8 mouse cellular contexts compared by ENCODE assay signal in the genomic region with DNA sequence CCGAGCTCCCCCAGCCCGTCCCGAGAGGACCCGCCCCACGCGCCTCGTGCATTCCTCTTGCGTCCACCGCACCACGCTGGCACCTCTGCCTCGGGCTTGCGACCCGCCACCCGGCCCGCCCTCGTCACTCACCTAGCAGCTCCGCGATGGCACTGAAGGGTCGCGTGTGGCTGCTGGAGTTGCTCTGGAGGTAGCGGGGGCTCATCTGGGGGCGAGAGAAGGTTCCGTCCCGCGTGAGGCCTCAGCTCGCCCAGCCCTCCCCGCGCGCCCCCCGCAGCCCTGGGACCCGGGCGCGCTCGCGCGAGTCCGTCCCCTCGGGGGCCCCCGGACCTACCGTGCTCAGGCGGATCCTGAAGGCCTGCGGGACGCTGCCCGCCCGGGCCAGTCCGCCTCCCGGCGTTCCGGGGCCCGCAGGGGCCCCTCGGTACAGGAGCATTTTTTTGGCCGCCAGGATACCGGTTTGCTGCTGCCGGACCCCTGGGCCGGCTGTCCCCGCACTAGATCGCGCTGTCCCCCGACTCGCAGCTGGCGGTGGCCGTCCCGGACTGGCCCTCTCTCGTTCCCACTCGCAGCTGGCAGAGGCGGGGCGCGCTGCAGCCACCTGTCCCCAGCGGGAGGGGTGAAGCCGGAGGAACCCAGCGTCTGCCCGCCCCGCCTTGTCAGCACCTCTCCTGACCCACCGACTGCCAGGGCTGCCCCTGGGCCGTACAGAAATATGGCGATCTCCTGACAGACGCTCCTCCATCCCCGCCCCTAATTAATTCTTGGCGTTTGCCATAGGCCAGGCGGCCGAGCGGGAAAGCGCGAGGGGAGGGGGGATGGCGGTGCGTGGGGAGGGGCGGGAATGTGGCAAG. TPM values are rescaled to one million over a fixed set of nuclear protein-coding genes. Genes with fewer than 3 reads are reported as not detected.
DNase-seq lines count a peak whose midpoint lies in the region; ATAC-seq and TF ChIP-seq lines count a peak whose summit lies in the region.

A gene (minus strand): TSS at position 740 of the 854 bp plus-strand sequence.

- no peak for TF ChIP-seq POLR2A in cortical plate, adult 2 months (IDR thresholded peaks at IDR 0.05; ENCODE audit: extremely low read depth, insufficient read depth, low read length)

- no peak for ATAC-seq in megakaryocyte, adult 5-6 weeks (ENCODE audit: poor library complexity, severe bottlenecking)
- peak; percentile 95 for ATAC-seq in intestine, embryonic 16.5 days
- peak; percentile 92 for ATAC-seq in stomach, embryonic 14.5 days (ENCODE audit: insufficient number of reproducible peaks, insufficient read depth, low FRiP score, low read depth)

- no peak within 1 kb of the TSS for H3K27ac ChIP-seq in cortical plate, adult 2 months (ENCODE audit: insufficient read depth, low read length)
- no peak within 1 kb of the TSS for H3K27ac ChIP-seq in intestine, embryonic 16.5 days (ENCODE audit: low read length)
- peak within 1 kb of the TSS; percentile 79 for H3K27ac ChIP-seq in midbrain, embryonic 10.5 days (replicated peaks)
- no peak within 1 kb of the TSS for H3K27ac ChIP-seq in stomach, embryonic 14.5 days (ENCODE audit: low read length)

- H3K9ac ChIP-seq in intestine, embryonic 16.5 days (ENCODE audit: low read depth, low read length): peak within 1 kb of the TSS; percentile 74
- H3K9ac ChIP-seq in stomach, embryonic 14.5 days (replicated peaks; ENCODE audit: low read depth, low read length): peak within 1 kb of the TSS; percentile 42

- peak within 1 kb of the TSS; percentile 66 for H3K4me2 ChIP-seq in intestine, embryonic 16.5 days (ENCODE audit: low read depth, low read length)
- H3K4me2 ChIP-seq in stomach, embryonic 14.5 days (replicated peaks; ENCODE audit: low read depth, low read length): peak within 1 kb of the TSS; percentile 57

- intact Hi-C loops in left cerebral cortex, postnatal 36 days (cut with DNase I): no loop called here

- 0 out of 2 replicates have a peak, but pooled peaks cover 4% of the 10 kb centered on the region for H3K9me3 ChIP-seq in megakaryocyte, embryonic 14.5 days
- H3K9me3 ChIP-seq in intestine, embryonic 16.5 days (ENCODE audit: control insufficient read depth, low read length): no peaks in the 10 kb centered on the region
- no peaks in the 10 kb centered on the region; the same call in 1 of the 2 replicates for H3K9me3 ChIP-seq in midbrain, embryonic 10.5 days (replicated peaks)
- H3K9me3 ChIP-seq in stomach, embryonic 14.5 days (ENCODE audit: control insufficient read depth, low read depth, low read length): no peaks in the 10 kb centered on the region

- peak within 1 kb of the TSS; percentile 89 for H3K4me3 ChIP-seq in megakaryocyte, embryonic 14.5 days (replicated peaks)
- peak within 1 kb of the TSS; percentile 63 for H3K4me3 ChIP-seq in cortical plate, adult 2 months (ENCODE audit: insufficient read depth, low read length)
- H3K4me3 ChIP-seq in intestine, embryonic 16.5 days (ENCODE audit: low read length): peak within 1 kb of the TSS; percentile 64
- H3K4me3 ChIP-seq in midbrain, embryonic 10.5 days: peak within 1 kb of the TSS; percentile 69
- peak within 1 kb of the TSS; percentile 52 for H3K4me3 ChIP-seq in stomach, embryonic 14.5 days (ENCODE audit: low read depth, low read length)

- no peak for TF ChIP-seq CTCF in cortical plate, adult 2 months (IDR thresholded peaks at IDR 0.05; ENCODE audit: extremely low read depth, insufficient read depth, low read length)

- peaks cover 59% of the 10 kb centered on the region for H3K27me3 ChIP-seq in megakaryocyte, embryonic 14.5 days (replicated peaks)
- H3K27me3 ChIP-seq in intestine, embryonic 16.5 days (replicated peaks; ENCODE audit: control insufficient read depth, insufficient read depth, low read length): no peaks in the 10 kb centered on the region; the same call in 1 of the 2 replicates
- peaks cover 94% of the 10 kb centered on the region for H3K27me3 ChIP-seq in midbrain, embryonic 10.5 days (ENCODE audit: low read depth, poor library complexity, severe bottlenecking)
- no peaks in the 10 kb centered on the region for H3K27me3 ChIP-seq in stomach, embryonic 14.5 days (ENCODE audit: control insufficient read depth, insufficient read depth, low read length)

- no peak for DNase-seq in gonadal fat pad, adult 2 months (ENCODE audit: low read depth)
- peak; percentile 23 to 35 for DNase-seq in left cerebral cortex, postnatal 36 days (ENCODE audit: low spot score in 2 of 2)
- DNase-seq in midbrain, embryonic 10.5 days (ENCODE audit: low spot score): peak; percentile 70

- H3K36me3 ChIP-seq in megakaryocyte, embryonic 14.5 days (replicated peaks; ENCODE audit: low read length): no peaks in the 10 kb centered on the region
- H3K36me3 ChIP-seq in intestine, embryonic 16.5 days (ENCODE audit: control insufficient read depth, insufficient read depth, low read length): no peaks in the 10 kb centered on the region
- no peaks in the 10 kb centered on the region for H3K36me3 ChIP-seq in midbrain, embryonic 10.5 days
- no peaks in the 10 kb centered on the region for H3K36me3 ChIP-seq in stomach, embryonic 14.5 days (ENCODE audit: control insufficient read depth, insufficient read depth, low read length)

- H3K4me1 ChIP-seq in megakaryocyte, embryonic 14.5 days: peaks cover 11% of the 10 kb centered on the region
- H3K4me1 ChIP-seq in cortical plate, adult 2 months (ENCODE audit: control insufficient read depth, insufficient read depth, low read length): no peaks in the 10 kb centered on the region
- H3K4me1 ChIP-seq in intestine, embryonic 16.5 days (ENCODE audit: control insufficient read depth, insufficient read depth, low read length): no peaks in the 10 kb centered on the region
- H3K4me1 ChIP-seq in midbrain, embryonic 10.5 days: no peaks in the 10 kb centered on the region
- no peaks in the 10 kb centered on the region for H3K4me1 ChIP-seq in stomach, embryonic 14.5 days (ENCODE audit: control insufficient read depth, insufficient read depth, low read length)

- 26% methylated on average over 77 of the region's 87 CpGs for WGBS in intestine, embryonic 16.5 days
- WGBS in midbrain, embryonic 10.5 days: 23% methylated on average over 80 of the region's 87 CpGs
- 19% methylated on average over 82 of the region's 87 CpGs for WGBS in stomach, embryonic 14.5 days

RNA-seq across cellular contexts. Expression of the gene that starts here (rescaled TPM):
- not detected in 2 replicates for polyA plus RNA-seq in megakaryocyte, embryonic 14.5 days (2012; ENCODE audit: insufficient read depth, low replicate concordance)
- 0.14 and 0.49 TPM in 2 replicates for total RNA-seq in megakaryocyte, adult 5-6 weeks (2015)
- 0.04 TPM in 1 of 2 replicates, not detected in the other for total RNA-seq in megakaryocyte, adult 5-6 weeks (2017)
- 3.1 and 4.0 TPM in 2 replicates for polyA plus RNA-seq in cortical plate, adult 2 months (2012; rRNA removed)
- polyA plus RNA-seq in gonadal fat pad, adult 2 months (2012; rRNA removed): 17.8 and 21.5 TPM in 2 replicates
- 8.7 and 10.4 TPM in 2 replicates for polyA plus RNA-seq in intestine, embryonic 16.5 days (2015; fragmentation: Nextera tagmentation; extraction: Ambion mirVana)
- total RNA-seq in left cerebral cortex, postnatal 36 days (2021): 1 to 10 TPM; 3.5 to 5.3 TPM
- polyA plus RNA-seq in midbrain, embryonic 10.5 days (2016; fragmentation: Nextera tagmentation; extraction: Ambion mirVana): 6.7 and 7.3 TPM in 2 replicates
- polyA plus RNA-seq in stomach, embryonic 14.5 days (2014; fragmentation: Nextera tagmentation; extraction: Ambion mirVana): 17.2 and 19.1 TPM in 2 replicates
